Mouse (Mus musculus): Measurements from ENCODE around the gene Nos1ap.

DNA sequence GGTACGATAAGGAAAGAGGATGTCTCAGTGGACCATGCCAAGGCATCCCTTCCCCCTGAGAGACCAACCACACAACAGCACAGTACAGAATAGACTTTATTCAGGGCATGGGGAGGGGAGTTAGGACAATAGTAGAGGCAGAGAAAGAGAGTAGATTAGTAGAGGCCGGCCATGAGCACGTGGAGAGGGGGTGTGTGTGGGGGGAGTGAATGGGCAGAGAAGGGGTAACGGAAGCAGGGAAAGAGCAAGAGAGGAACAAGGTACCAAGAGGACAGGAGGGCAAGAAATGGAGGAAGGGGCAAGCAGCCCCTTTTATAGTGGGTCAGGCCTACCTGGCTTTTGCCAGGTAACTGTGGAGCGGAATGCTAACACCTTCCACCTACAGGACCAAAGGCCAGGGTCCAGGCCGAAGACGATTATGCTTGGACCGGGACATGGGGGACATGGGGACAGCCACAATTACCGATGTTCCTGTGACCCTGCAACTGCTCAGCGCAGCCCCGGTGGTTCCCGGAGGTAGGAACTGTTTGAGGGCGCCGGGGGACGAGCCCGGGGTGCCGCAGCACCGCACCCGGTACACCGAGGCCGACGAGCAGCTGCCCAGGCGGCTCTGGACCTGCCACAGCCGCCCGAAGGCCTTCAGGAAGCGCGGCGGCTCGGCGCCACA is 334.6 kb downstream of the Nos1ap start:
- TF ChIP-seq CTCF (IDR thresholded peaks at IDR 0.05; ENCODE audit: borderline replicate concordance, extremely low read depth, insufficient read depth, insufficient read length) (no peak), POLR2A (IDR thresholded peaks at IDR 0.05; ENCODE audit: borderline replicate concordance, extremely low read depth, insufficient read depth, insufficient read length, poor library complexity, severe bottlenecking) (no peak)
